Mouse (Mus musculus) C2C12 (cell line): Measurements from ENCODE around the gene Lypd4.

Experiments used
- CEBPB ChIP-seq: IDR thresholded peaks from one replicate; pipeline ENCODE4 v1.6.1; 2011; ENCODE audit warnings: low read depth, mild to moderate bottlenecking, control low read depth, moderate library complexity
- CTCF ChIP-seq: IDR thresholded peaks from one replicate; pipeline ENCODE4 v1.5.1; 2011; ENCODE audit not compliant: control insufficient read depth, insufficient read depth, insufficient read length
- MAX ChIP-seq: IDR thresholded peaks from one replicate; pipeline ENCODE4 v1.6.1; 2011; ENCODE audit warnings: mild to moderate bottlenecking, control low read depth
- USF1 ChIP-seq: IDR thresholded peaks from one replicate; pipeline ENCODE4 v1.6.1; 2011; ENCODE audit warnings: low read depth, mild to moderate bottlenecking, control low read depth, moderate library complexity

- TF ChIP-seq CTCF (no peak), USF1 (no peak), MAX (no peak), CEBPB (no peak)
Measured at GRCm38 (mm10) chr7:24906551-24906950, 36.8 kb upstream of the Lypd4 start.
